Mouse (Mus musculus): ENCODE results near the gene Hspbp1. TPM values are rescaled to one million over a fixed set of nuclear protein-coding genes. Genes with fewer than 3 reads are reported as not detected.

The Hspbp1 gene
- total RNA-seq, 2 experiments from 2014 or later: 22.1 to 23.9 TPM

- no peak for DNase-seq (ENCODE audit: low spot score)
These were observed 15.7 kb downstream of the Hspbp1 start for GRCm38 (mm10) chr7:4669156-4669555.

- no peak for DNase-seq (ENCODE audit: low spot score)
These were observed 16.4 kb downstream of the Hspbp1 start for GRCm38 (mm10) chr7:4668506-4668905.

GRCm38 (mm10) chr7:4666871-4667270 is 18.0 kb downstream of the Hspbp1 start:
- DNase-seq (ENCODE audit: low spot score): no peak

- DNase-seq (ENCODE audit: low spot score): no peak
These were observed 21.1 kb downstream of the Hspbp1 start for GRCm38 (mm10) chr7:4663742-4664141.

GRCm38 (mm10) chr7:4663179-4663578 is 21.7 kb downstream of the Hspbp1 start:
- no peak for DNase-seq (ENCODE audit: low spot score)

GRCm38 (mm10) chr7:4659911-4660443 is 24.9 kb downstream of the Hspbp1 start:
- DNase-seq (ENCODE audit: low spot score): no peak

GRCm38 (mm10) chr7:4658912-4659551 is 25.8 kb downstream of the Hspbp1 start, which contains the start of gene Ppp6r1:
Gene Ppp6r1 (minus strand): TSS chr7:4659019.
- peak; percentile 97 for DNase-seq (ENCODE audit: low spot score)

- no peak for DNase-seq (ENCODE audit: low spot score)
These were observed 26.6 kb downstream of the Hspbp1 start for GRCm38 (mm10) chr7:4658128-4658907.

- DNase-seq (ENCODE audit: low spot score): no peak
These were observed 27.2 kb downstream of the Hspbp1 start for GRCm38 (mm10) chr7:4657521-4658127.

GRCm38 (mm10) chr7:4656818-4657217 is 28.1 kb downstream of the Hspbp1 start:
- no peak for DNase-seq (ENCODE audit: low spot score)

- DNase-seq (ENCODE audit: low spot score): no peak
These were observed 29.0 kb downstream of the Hspbp1 start for GRCm38 (mm10) chr7:4655916-4656315.

- DNase-seq (ENCODE audit: low spot score): no peak
These were observed 29.5 kb downstream of the Hspbp1 start for GRCm38 (mm10) chr7:4655393-4655792.

- DNase-seq (ENCODE audit: low spot score): no peak
These were observed 30.6 kb downstream of the Hspbp1 start for GRCm38 (mm10) chr7:4654221-4654620.

- no peak for DNase-seq (ENCODE audit: low spot score)
These were observed 31.1 kb downstream of the Hspbp1 start for GRCm38 (mm10) chr7:4653780-4654179.

- no peak for DNase-seq (ENCODE audit: low spot score)
These were observed 31.5 kb downstream of the Hspbp1 start for GRCm38 (mm10) chr7:4653351-4653750.

GRCm38 (mm10) chr7:4652726-4653125 is 32.1 kb downstream of the Hspbp1 start:
- no peak for DNase-seq (ENCODE audit: low spot score)

GRCm38 (mm10) chr7:4651581-4651980 is 33.3 kb downstream of the Hspbp1 start:
- DNase-seq (ENCODE audit: low spot score): no peak

GRCm38 (mm10) chr7:4647992-4648391 is 36.9 kb downstream of the Hspbp1 start:
- no peak for DNase-seq (ENCODE audit: low spot score)

- DNase-seq (ENCODE audit: low spot score): no peak
These were observed 37.6 kb downstream of the Hspbp1 start for GRCm38 (mm10) chr7:4647291-4647690.

GRCm38 (mm10) chr7:4646806-4647205 is 38.1 kb downstream of the Hspbp1 start:
- DNase-seq (ENCODE audit: low spot score): no peak

- no peak for DNase-seq (ENCODE audit: low spot score)
These were observed 41.6 kb downstream of the Hspbp1 start for GRCm38 (mm10) chr7:4643225-4643624.

- DNase-seq (ENCODE audit: low spot score): no peak
These were observed 42.9 kb downstream of the Hspbp1 start for GRCm38 (mm10) chr7:4641956-4642355.
